Mouse (Mus musculus) G1E-ER4 (cell line): ENCODE data around the gene Ly6g6e. TPM values are rescaled to one million over a fixed set of nuclear protein-coding genes. Genes with fewer than 3 reads are reported as not detected.

Experiments used
- GATA1 ChIP-seq: IDR thresholded peaks from one replicate; pipeline ENCODE4 v1.8.0; 2012; ENCODE audit warnings: low read length, inconsistent platforms
- polyA plus RNA-seq: library from polyadenylated mRNA; stranded (reverse); fragments of >175 nt; gene quantifications from 2 replicates; pipeline ENCODE4 v1.2.3, GENCODE M21; 2012

Ly6g6e gene
- polyA plus RNA-seq, 1 experiment: not detected

DNA sequence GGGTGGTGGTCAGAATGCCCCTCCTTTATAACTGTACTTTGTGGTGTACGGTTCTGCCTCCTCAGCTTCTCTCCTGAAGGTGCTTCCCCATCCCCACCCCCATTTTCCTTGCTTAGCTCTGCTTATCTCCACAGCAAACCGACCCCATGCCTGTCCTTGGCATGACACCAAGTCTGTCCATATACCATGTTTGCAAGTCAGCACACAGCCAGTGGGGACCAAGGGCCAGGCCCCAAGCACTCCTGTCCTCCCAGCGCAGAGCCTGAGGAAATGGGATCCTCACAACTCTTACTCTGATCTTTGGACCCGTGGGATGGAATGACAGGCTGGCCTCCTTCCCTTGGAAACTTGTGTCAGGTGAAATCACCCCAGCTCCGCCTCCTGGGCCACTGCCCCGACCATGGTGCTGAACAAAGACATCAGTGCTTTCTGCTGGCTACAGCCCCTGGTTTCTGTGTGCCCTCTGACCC lies 26.6 kb downstream of the Ly6g6e start:
- no peak for TF ChIP-seq GATA1

DNA sequence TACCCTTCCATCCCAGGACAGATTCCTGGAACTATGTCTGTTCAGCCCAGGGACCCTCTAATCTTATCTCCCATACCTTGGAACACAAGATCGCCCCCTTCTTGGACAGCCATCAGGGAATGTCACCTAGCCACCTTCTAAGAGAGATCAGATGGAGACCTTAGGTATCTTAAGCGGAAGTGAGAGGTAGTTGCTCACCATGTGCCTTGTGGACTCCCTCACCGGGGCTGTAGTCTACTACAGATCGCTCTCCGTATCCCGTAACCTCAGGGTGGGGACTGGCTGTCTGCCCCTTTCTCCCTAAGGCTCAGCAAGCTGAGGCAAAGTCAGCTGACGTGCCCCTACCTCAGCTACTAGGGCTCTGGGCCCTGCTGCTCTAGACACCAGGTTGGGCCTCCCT lies 27.4 kb downstream of the Ly6g6e start:
- no peak for TF ChIP-seq GATA1

- peak; percentile 87 for TF ChIP-seq GATA1
These were observed 28.1 kb downstream of the Ly6g6e start for GRCm38 (mm10) chr17:35104754-35105153.

GRCm38 (mm10) chr17:35105740-35106389 lies 29.2 kb downstream of the Ly6g6e start:
- no peak for TF ChIP-seq GATA1

DNA sequence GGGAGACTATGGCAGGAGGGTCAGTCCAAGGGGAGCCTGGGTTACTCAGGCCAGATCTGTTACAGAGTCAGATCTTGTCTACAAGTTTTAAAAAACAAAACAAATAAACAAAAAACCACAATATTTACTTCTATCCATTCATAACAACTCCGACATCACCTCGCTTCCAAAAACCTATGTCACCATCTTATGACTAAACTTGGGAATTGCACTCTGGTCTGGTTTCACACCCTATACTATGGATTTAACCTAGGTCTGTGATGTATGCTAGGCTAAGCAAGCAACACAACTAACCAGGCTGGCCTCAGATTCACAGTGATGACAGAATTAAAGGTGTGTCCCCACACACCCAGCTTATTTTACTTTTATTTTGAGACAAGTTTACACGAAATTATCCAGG lies 29.8 kb downstream of the Ly6g6e start:
- TF ChIP-seq GATA1: no peak

- no peak for TF ChIP-seq GATA1
These were observed 31.4 kb downstream of the Ly6g6e start, which contains the start of gene Ly6g5c for GRCm38 (mm10) chr17:35108097-35108496. Gene Ly6g5c, plus strand, starts transcription at chr17:35108279.

- no peak for TF ChIP-seq GATA1
These were observed 35.1 kb downstream of the Ly6g6e start for GRCm38 (mm10) chr17:35111774-35112173.

DNA sequence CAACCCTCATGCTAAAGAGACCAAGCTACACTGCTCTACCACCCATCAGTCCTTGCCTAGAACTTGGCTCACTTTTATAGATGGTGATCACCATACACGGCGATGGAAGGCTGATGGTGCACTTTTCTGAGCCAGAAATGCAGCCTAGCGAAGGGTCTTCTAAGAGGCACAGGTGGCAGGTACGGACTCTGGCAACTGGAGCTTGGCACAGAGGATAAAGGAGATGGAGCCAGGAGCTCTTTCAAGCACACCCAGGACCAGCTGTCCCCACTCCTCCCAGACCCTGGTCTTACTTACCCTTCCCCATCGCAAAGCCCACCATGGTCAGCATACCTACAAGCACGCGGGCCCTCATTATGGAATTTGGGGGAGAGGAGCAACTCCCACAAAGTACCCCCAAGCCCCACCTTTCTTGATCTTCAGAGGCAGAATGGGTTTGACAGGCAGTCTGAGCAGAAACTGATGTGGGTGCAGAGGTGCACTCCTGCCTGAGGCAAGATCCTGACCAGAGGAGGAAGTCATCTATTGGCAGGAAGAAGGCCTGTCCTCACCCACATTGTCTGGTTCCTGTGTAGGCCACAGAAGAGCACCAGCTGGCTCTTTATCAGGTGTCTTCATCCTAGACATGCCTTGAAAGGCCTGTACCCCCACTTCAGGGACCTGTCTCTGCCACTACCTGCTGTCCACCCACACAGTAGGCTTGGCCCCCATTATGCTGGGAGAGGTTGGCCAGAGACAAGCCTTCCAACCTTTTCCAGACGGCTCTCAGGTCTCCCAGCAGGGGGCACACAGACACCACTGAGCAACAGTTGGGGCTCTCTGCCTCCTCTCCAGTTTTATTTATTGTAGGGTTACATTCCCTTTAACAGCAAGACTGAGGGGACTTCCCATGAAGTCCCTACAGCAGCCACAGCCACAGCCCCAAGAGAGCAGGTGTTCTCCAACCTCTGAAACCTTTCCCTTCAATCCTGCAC lies 38.6 kb downstream of the Ly6g6e start, which contains the start of gene Ly6g5b:
Gene Ly6g5b, minus strand, starts transcription at position 383 of the 974 bp plus-strand sequence.
- TF ChIP-seq GATA1: no peak

DNA sequence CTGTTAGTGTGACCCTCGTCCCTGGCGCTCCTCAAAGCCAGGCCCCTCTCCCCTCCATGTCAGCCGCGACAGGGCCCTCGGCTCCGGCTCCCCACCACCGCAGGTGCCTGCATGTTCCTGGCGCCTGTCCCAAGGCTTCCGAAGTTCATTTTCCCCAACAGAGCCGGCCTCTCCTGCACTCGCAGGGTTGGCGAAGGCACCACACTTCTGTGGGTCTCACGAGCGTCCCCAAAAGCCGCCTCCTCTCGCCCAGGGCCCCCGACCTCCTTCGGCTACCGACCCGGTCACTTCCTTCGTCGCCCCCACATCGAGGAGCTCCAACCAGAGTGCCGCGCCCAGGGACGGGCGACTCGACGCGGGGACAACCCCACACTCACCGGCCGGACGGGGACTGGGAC lies 44.0 kb downstream of the Ly6g6e start:
- no peak for TF ChIP-seq GATA1

DNA sequence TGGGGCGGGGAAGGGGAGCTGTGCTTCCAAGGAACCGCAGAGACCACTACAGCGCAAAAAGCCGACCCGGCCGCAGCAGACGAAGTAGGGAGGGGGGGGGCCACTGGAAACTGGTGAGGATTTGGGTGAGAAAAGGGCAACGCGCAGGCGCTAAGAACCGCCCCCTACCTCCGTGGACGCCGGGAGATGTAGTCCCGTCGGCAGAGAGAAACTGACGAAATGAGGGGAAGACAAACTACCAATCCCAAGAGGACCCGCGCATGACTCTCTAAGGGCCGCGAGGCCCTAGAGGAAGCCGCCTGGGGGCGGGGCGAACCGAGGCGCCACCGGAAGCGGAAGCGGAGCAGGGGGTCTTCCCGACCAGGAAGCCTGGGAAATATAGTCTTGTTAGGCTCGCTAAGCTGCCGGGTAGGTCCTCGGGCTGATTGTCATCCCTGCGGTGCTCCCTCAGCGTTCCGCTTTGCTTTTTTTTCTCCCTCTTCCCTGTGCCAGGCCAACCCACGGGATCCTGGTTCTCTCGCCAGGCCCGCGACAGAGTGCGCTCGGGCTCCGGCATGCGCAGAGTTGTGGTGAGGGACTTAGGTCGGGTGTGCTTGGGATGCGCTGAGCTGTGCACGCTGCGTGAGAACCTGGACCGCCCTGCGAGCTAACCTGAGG lies 44.6 kb downstream of the Ly6g6e start, which contains the start of gene Gpank1:
Gene Gpank1, plus strand, starts transcription at position 313 of the 657 bp plus-strand sequence.
- TF ChIP-seq GATA1: no peak

GRCm38 (mm10) chr17:35121871-35122303 lies 45.2 kb downstream of the Ly6g6e start, which contains the start of gene Csnk2b:
Gene Csnk2b, minus strand, starts transcription at chr17:35122053.
- peak; percentile 19 for TF ChIP-seq GATA1

GRCm38 (mm10) chr17:35125081-35125480 lies 48.4 kb downstream of the Ly6g6e start:
- no peak for TF ChIP-seq GATA1

DNA sequence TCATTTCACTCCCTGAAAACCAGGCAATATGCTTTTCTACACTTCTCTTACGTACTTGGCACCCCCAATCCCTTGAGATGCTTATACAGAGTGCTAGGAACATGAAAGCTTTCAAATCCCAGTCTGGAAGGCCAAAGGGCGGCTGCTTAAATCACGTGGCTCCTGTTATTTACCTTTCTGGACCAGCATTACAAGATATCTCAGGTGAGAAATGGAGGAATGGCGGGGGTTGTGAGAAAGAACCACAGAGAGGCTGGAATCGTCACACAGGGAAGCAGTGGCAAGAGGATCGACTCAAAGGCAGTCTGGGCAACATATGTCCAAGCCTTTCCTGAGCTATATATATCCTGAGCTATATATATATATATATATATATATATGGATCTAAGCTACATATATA lies 48.9 kb downstream of the Ly6g6e start:
- no peak for TF ChIP-seq GATA1

GRCm38 (mm10) chr17:35126206-35126611 lies 49.5 kb downstream of the Ly6g6e start, which contains the start of gene D17H6S53E:
Gene D17H6S53E, plus strand, starts transcription at chr17:35126373.
- TF ChIP-seq GATA1: no peak

DNA sequence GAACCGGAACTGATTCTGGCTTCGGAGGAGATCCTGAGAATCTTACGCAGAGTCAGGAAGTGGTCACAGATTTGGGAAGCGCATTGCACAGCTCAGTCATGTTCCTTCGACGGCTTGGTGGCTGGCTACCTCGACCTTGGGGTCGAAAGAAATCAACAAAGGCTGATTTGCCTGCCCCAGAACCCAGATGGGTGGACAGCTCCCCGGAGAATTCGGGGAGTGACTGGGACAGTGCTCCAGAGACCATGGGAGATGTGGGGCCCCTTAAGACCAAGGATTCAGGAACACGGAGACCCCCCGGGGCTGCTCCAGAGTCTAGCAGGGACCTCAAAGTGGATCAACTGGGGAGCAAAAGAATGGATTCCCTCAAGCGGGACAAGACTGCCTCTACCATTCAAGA lies 50.3 kb downstream of the Ly6g6e start:
- TF ChIP-seq GATA1: no peak

Other genes starting within 250 kb of the Ly6g6e start
- 52.4 and 52.9 TPM in 2 replicates for gene Stk19, start 240.0 kb upstream of the Ly6g6e start, polyA plus RNA-seq
- gene Dxo, start 239.9 kb upstream of the Ly6g6e start, polyA plus RNA-seq: 47.6 and 78.7 TPM in 2 replicates
- 62.2 and 65.4 TPM in 2 replicates for gene Skiv2l, start 226.7 kb upstream of the Ly6g6e start, polyA plus RNA-seq
- gene Nelfe, start 226.5 kb upstream of the Ly6g6e start, polyA plus RNA-seq: 375 and 385 TPM in 2 replicates
- gene Cfb, start 214.4 kb upstream of the Ly6g6e start, polyA plus RNA-seq: not detected in 2 replicates
- gene Zbtb12, start 197.4 kb upstream of the Ly6g6e start, polyA plus RNA-seq: 24.4 and 27.6 TPM in 2 replicates
- gene Gm20547, start 194.9 kb upstream of the Ly6g6e start, polyA plus RNA-seq: not detected in 2 replicates
- 0.49 and 1.3 TPM in 2 replicates for gene C2, start 178.6 kb upstream of the Ly6g6e start, polyA plus RNA-seq
- 352 and 449 TPM in 2 replicates for gene Ehmt2, start 178.4 kb upstream of the Ly6g6e start, polyA plus RNA-seq
- gene Slc44a4, start 162.4 kb upstream of the Ly6g6e start, polyA plus RNA-seq: not detected in 2 replicates
- 12.3 and 17.6 TPM in 2 replicates for gene Neu1, start 145.6 kb upstream of the Ly6g6e start, polyA plus RNA-seq
- gene Hspa1b, start 117.7 kb upstream of the Ly6g6e start, polyA plus RNA-seq: 0.33 and 0.36 TPM in 2 replicates
- gene Gm20481, start 107.0 kb upstream of the Ly6g6e start, polyA plus RNA-seq: 0.12 TPM in 1 of 2 replicates, not detected in the other
- not detected in 2 replicates for gene Hspa1a, start 104.7 kb upstream of the Ly6g6e start, polyA plus RNA-seq
- 0.02 TPM in 1 of 2 replicates, not detected in the other for gene Hspa1l, start 104.2 kb upstream of the Ly6g6e start, polyA plus RNA-seq
- 309 and 320 TPM in 2 replicates for gene Lsm2, start 95.0 kb upstream of the Ly6g6e start, polyA plus RNA-seq
- gene Vars, start 75.9 kb upstream of the Ly6g6e start, polyA plus RNA-seq: 965 and 1,080 TPM in 2 replicates
- gene Vwa7, start 60.3 kb upstream of the Ly6g6e start, polyA plus RNA-seq: 1.0 and 1.4 TPM in 2 replicates
- gene Sapcd1, start 48.9 kb upstream of the Ly6g6e start, polyA plus RNA-seq: 40.3 and 64.9 TPM in 2 replicates
- 7.0 and 7.1 TPM in 2 replicates for gene Msh5, start 30.2 kb upstream of the Ly6g6e start, polyA plus RNA-seq
- 168 and 216 TPM in 2 replicates for gene Clic1, start 26.9 kb upstream of the Ly6g6e start, polyA plus RNA-seq
- gene Ddah2, start 17.9 kb upstream of the Ly6g6e start, polyA plus RNA-seq: 156 and 185 TPM in 2 replicates
- not detected in 2 replicates for gene Ly6g6c, start 11.5 kb upstream of the Ly6g6e start, polyA plus RNA-seq
- gene Mpig6b, start 10.7 kb upstream of the Ly6g6e start, polyA plus RNA-seq: not detected in 2 replicates
- gene Ly6g6d, start 1.2 kb downstream of the Ly6g6e start, polyA plus RNA-seq: 0.22 TPM in 1 of 2 replicates, not detected in the other
- gene Ly6g6f, start 8.7 kb downstream of the Ly6g6e start, polyA plus RNA-seq: 0.05 and 0.06 TPM in 2 replicates
- 112 and 148 TPM in 2 replicates for gene Abhd16a, start 12.4 kb downstream of the Ly6g6e start, polyA plus RNA-seq
- gene Ly6g5c, start 31.4 kb downstream of the Ly6g6e start, polyA plus RNA-seq: not detected in 2 replicates
- gene Ly6g5b, start 38.5 kb downstream of the Ly6g6e start, polyA plus RNA-seq: 0.08 and 0.15 TPM in 2 replicates
- gene Gpank1, start 44.6 kb downstream of the Ly6g6e start, polyA plus RNA-seq: 62.0 and 85.8 TPM in 2 replicates
- 66.1 and 68.9 TPM in 2 replicates for gene Csnk2b, start 45.2 kb downstream of the Ly6g6e start, polyA plus RNA-seq
- 11.4 and 13.3 TPM in 2 replicates for gene D17H6S53E, start 49.5 kb downstream of the Ly6g6e start, polyA plus RNA-seq
- 0.23 and 0.27 TPM in 2 replicates for gene Apom, start 55.1 kb downstream of the Ly6g6e start, polyA plus RNA-seq
- 685 and 826 TPM in 2 replicates for gene Bag6, start 58.3 kb downstream of the Ly6g6e start, polyA plus RNA-seq
- 1,478 and 1,496 TPM in 2 replicates for gene Prrc2a, start 88.0 kb downstream of the Ly6g6e start, polyA plus RNA-seq
- gene Aif1, start 99.2 kb downstream of the Ly6g6e start, polyA plus RNA-seq: not detected in 2 replicates
- gene Lst1, start 111.5 kb downstream of the Ly6g6e start, polyA plus RNA-seq: 0.39 and 0.49 TPM in 2 replicates
- 0.09 and 0.12 TPM in 2 replicates for gene Ltb, start 117.5 kb downstream of the Ly6g6e start, polyA plus RNA-seq
- gene Tnf, start 125.1 kb downstream of the Ly6g6e start, polyA plus RNA-seq: not detected in 2 replicates
- gene Lta, start 128.4 kb downstream of the Ly6g6e start, polyA plus RNA-seq: not detected in 2 replicates
- not detected in 2 replicates for gene Gm16181, start 143.9 kb downstream of the Ly6g6e start, polyA plus RNA-seq
- 2.2 and 2.7 TPM in 2 replicates for gene Atp6v1g2, start 156.8 kb downstream of the Ly6g6e start, polyA plus RNA-seq
- gene Nfkbil1, start 158.9 kb downstream of the Ly6g6e start, polyA plus RNA-seq: 39.6 and 44.3 TPM in 2 replicates
- 326 and 338 TPM in 2 replicates for gene Ddx39b, start 164.8 kb downstream of the Ly6g6e start, polyA plus RNA-seq
- 56.7 and 69.0 TPM in 2 replicates for gene H2-D1, start 185.8 kb downstream of the Ly6g6e start, polyA plus RNA-seq
- not detected in 2 replicates for gene H2-Q1, start 243.5 kb downstream of the Ly6g6e start, polyA plus RNA-seq